Mouse (Mus musculus) forebrain, embryonic 15.5 days (tissue): ENCODE results near the gene Tm2d1. TPM values are rescaled to one million over a fixed set of nuclear protein-coding genes. Genes with fewer than 3 reads are reported as not detected.

Source experiments
- ATAC-seq: fragments of 200-750 bp; cut with Nextera tagmentation; replicated peaks from 2 replicates; pipeline ENCODE4 v1.8.0; 2017; ENCODE audit warnings: mild to moderate bottlenecking, moderate TSS enrichment, moderate library complexity
- H3K27ac ChIP-seq: fragments of 300-500 bp; sonication (generic); replicated peaks from 2 replicates; pipeline ENCODE4 v1.5.1; 2015; ENCODE audit warnings: mild to moderate bottlenecking, inconsistent platforms
- H3K27me3 ChIP-seq: fragments of 300-500 bp; sonication (generic); 2 replicates; pipeline ENCODE4 v1.6.1; 2015; ENCODE audit warnings: inconsistent platforms
- H3K36me3 ChIP-seq: fragments of 300-500 bp; sonication (generic); 2 replicates; pipeline ENCODE4 v1.6.1; 2015; ENCODE audit warnings: mild to moderate bottlenecking, inconsistent platforms
- H3K4me1 ChIP-seq: fragments of 300-500 bp; sonication (generic); 2 replicates; pipeline ENCODE4 v1.6.1; 2015; ENCODE audit warnings: inconsistent platforms
- H3K4me2 ChIP-seq: fragments of 300-500 bp; sonication (generic); replicated peaks from 2 replicates; pipeline ENCODE4 v1.6.1; 2015; ENCODE audit warnings: mild to moderate bottlenecking, inconsistent platforms
- H3K4me3 ChIP-seq: fragments of 300-500 bp; sonication (generic); 2 replicates; pipeline ENCODE4 v1.5.1; 2015; ENCODE audit warnings: mild to moderate bottlenecking, inconsistent platforms
- H3K9ac ChIP-seq: fragments of 300-500 bp; sonication (generic); replicated peaks from 2 replicates; pipeline ENCODE4 v1.6.1; 2015; ENCODE audit warnings: mild to moderate bottlenecking, inconsistent platforms
- H3K9me3 ChIP-seq: fragments of 300-500 bp; sonication (generic); 2 replicates; pipeline ENCODE4 v1.6.1; 2016; ENCODE audit warnings: inconsistent platforms
- WGBS: fragments of 180-500 bp; shearing (Covaris S2); methylation state at CpG from one replicate; pipeline ENCODE4 v1.1.7; 2015; ENCODE audit warnings: mixed read lengths; 5-methylcytosine and 5-hydroxymethylcytosine counted together
- polyA plus RNA-seq: library from polyadenylated mRNA; unstranded; fragments of >200 nt; fragmentation: Nextera tagmentation; extraction: Ambion mirVana; gene quantifications from 2 replicates; pipeline ENCODE4 v1.2.1, GENCODE M21; 2015

Gene Tm2d1
- polyA plus RNA-seq, 1 experiment from 2014 or later: 114 TPM

GRCm38 (mm10) chr4:98317149-98317548, 66.0 kb downstream of the Tm2d1 start:
- WGBS: 93% methylated on average over 2 of the region's 2 CpGs
- no peaks in the 10 kb centered on the region for H3K9me3 ChIP-seq

More at GRCm38 (mm10) chr4:98317149-98317548, 66.0 kb downstream of the Tm2d1 start:
- no peak overlapping the region for H3K9ac ChIP-seq
- no peak overlapping the region for H3K4me3 ChIP-seq
- no peaks in the 10 kb centered on the region for H3K27me3 ChIP-seq
- no peak overlapping the region for H3K4me2 ChIP-seq
- no peak overlapping the region for H3K27ac ChIP-seq
- ATAC-seq: no peak
- no peaks in the 10 kb centered on the region for H3K36me3 ChIP-seq
- peaks cover 13% of the 10 kb centered on the region for H3K4me1 ChIP-seq

Other genes with a start within 250 kb of the Tm2d1 start
- gene Patj, start 12.5 kb upstream of the Tm2d1 start, polyA plus RNA-seq: 6.9 and 7.1 TPM in 2 replicates